Mouse (Mus musculus) hindbrain, embryonic 10.5 days (tissue): ENCODE results near the gene Cmtm6. TPM values are rescaled to one million over a fixed set of nuclear protein-coding genes. Genes with fewer than 3 reads are reported as not detected.
A peak's percentile ranks its signal among the peaks of the same experiment; 100 is the strongest.

Experiments used
- DNase-seq: peaks from one replicate; pipeline ENCODE4 v3.0.0-alpha.2; 2017; ENCODE audit warnings: low spot score
- H3K27ac ChIP-seq: fragments of 300-500 bp; sonication (generic); 2 replicates; pipeline ENCODE4 v1.5.1; 2016; ENCODE audit warnings: mild to moderate bottlenecking, moderate library complexity
- H3K27me3 ChIP-seq: fragments of 300-500 bp; sonication (generic); 2 replicates; pipeline ENCODE4 v1.6.1; 2016; ENCODE audit warnings: mild to moderate bottlenecking; ENCODE audit not compliant: poor library complexity, insufficient read depth, severe bottlenecking
- H3K36me3 ChIP-seq: fragments of 300-500 bp; sonication (generic); 2 replicates; pipeline ENCODE4 v1.6.1; 2016; ENCODE audit warnings: mild to moderate bottlenecking, moderate library complexity
- H3K4me1 ChIP-seq: fragments of 300-500 bp; sonication (generic); replicated peaks from 2 replicates; pipeline ENCODE4 v1.6.1; 2016; ENCODE audit warnings: mild to moderate bottlenecking
- H3K4me3 ChIP-seq: fragments of 300-500 bp; sonication (generic); 2 replicates; pipeline ENCODE4 v1.5.1; 2016; ENCODE audit warnings: mild to moderate bottlenecking, moderate library complexity
- H3K9me3 ChIP-seq: fragments of 300-500 bp; sonication (generic); 2 replicates; pipeline ENCODE4 v1.6.1; 2016; ENCODE audit warnings: mild to moderate bottlenecking, moderate library complexity
- WGBS: fragments of 180-500 bp; shearing (Covaris S2); methylation state at CpG from one replicate; pipeline ENCODE4 v1.1.7; 2016; 5-methylcytosine and 5-hydroxymethylcytosine counted together
- polyA plus RNA-seq: library from polyadenylated mRNA; unstranded; fragments of >200 nt; fragmentation: Nextera tagmentation; extraction: Ambion mirVana; gene quantifications from 2 replicates; pipeline ENCODE4 v1.2.1, GENCODE M21; 2016

Gene Cmtm6
- polyA plus RNA-seq, 1 experiment from 2014 or later: 23.8 TPM

DNA sequence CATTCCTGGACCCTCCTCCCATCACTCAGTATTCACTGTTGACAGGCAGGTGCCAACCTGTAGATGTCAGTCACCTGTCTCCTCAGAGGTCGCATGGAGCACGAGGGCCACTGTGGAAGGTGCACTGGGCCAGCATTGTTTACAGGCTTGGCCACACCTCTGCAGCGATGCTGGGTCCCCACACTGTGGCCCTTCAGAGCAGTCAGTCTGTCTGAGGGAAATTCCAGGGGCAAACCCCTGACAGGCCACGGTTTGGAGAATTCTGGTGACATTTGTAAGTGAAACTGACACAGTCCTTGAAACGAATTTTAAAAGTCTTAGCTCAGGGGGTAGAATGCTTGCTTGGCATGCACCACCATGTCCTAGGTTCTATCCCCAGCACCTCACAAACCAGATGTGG, 29.4 kb downstream of the Cmtm6 start:
- no peaks in the 10 kb centered on the region for H3K27me3 ChIP-seq
- H3K27ac ChIP-seq: no peak overlapping the region
- DNase-seq: no peak
- no peak overlapping the region for H3K4me3 ChIP-seq
- 78% methylated on average over 5 of the region's 5 CpGs for WGBS
- H3K4me1 ChIP-seq: no peaks in the 10 kb centered on the region
- no peaks in the 10 kb centered on the region for H3K9me3 ChIP-seq
- H3K36me3 ChIP-seq: peaks cover 77% of the 10 kb centered on the region

GRCm38 (mm10) chr9:114761848-114762247, 30.9 kb downstream of the Cmtm6 start:
- Histone ChIP-seq H3K4me3 (no peak overlapping the region), H3K36me3 (peaks cover 74% of the 10 kb centered on the region), H3K27me3 (no peaks in the 10 kb centered on the region), H3K9me3 (no peaks in the 10 kb centered on the region), H3K4me1 (peaks cover 3% of the 10 kb centered on the region; the same call in 1 of the 2 replicates), H3K27ac (no peak overlapping the region)
- 73% methylated on average over 11 of the region's 11 CpGs for WGBS
- DNase-seq: no peak

- H3K4me3 ChIP-seq: no peak overlapping the region
- peak; percentile 54 for DNase-seq
- 67% methylated on average over 13 of the region's 13 CpGs for WGBS
- H3K9me3 ChIP-seq: no peaks in the 10 kb centered on the region
- H3K4me1 ChIP-seq: peaks cover 18% of the 10 kb centered on the region
- H3K27ac ChIP-seq: no peak overlapping the region
- peaks cover 61% of the 10 kb centered on the region for H3K36me3 ChIP-seq
- no peaks in the 10 kb centered on the region for H3K27me3 ChIP-seq
Observed at GRCm38 (mm10) chr9:114763341-114763740, 32.4 kb downstream of the Cmtm6 start.

- Histone ChIP-seq H3K4me1 (peaks cover 21% of the 10 kb centered on the region), H3K27me3 (no peaks in the 10 kb centered on the region), H3K4me3 (no peak overlapping the region), H3K27ac (peak overlapping the region; percentile 80), H3K9me3 (peaks cover under 1% of the 10 kb centered on the region; the same call in 1 of the 2 replicates), H3K36me3 (peaks cover 49% of the 10 kb centered on the region)
- no peak for DNase-seq
- 72% methylated on average over 13 of the region's 13 CpGs for WGBS
Observed at GRCm38 (mm10) chr9:114767030-114767429, 36.1 kb downstream of the Cmtm6 start.

DNA sequence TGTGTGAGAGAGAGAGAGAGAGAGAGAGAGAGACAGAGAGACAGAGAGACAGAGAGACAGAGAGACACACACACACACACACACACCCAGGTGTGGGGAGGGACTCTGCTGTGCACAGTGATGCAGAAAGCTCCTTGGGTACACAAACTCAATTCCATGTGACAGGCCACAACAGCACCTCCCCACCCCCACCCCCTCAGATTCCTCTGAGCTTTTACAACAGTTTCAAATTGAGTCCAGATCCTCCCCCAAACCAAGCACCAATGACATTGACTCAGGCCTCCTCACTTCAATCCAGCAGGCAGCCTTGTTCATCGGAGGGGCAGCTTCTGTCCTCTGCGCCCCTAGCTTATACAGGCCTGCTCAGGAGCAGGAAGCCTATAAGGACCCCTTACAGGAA, 36.6 kb downstream of the Cmtm6 start:
- peak; percentile 30 for DNase-seq
- 59% methylated on average over 2 of the region's 2 CpGs for WGBS
- peaks cover 49% of the 10 kb centered on the region for H3K36me3 ChIP-seq
- peak overlapping the region; percentile 80 for H3K27ac ChIP-seq
- H3K4me3 ChIP-seq: no peak overlapping the region
- peaks cover 21% of the 10 kb centered on the region for H3K4me1 ChIP-seq
- H3K27me3 ChIP-seq: no peaks in the 10 kb centered on the region
- peaks cover 4% of the 10 kb centered on the region; the same call in 1 of the 2 replicates for H3K9me3 ChIP-seq

DNA sequence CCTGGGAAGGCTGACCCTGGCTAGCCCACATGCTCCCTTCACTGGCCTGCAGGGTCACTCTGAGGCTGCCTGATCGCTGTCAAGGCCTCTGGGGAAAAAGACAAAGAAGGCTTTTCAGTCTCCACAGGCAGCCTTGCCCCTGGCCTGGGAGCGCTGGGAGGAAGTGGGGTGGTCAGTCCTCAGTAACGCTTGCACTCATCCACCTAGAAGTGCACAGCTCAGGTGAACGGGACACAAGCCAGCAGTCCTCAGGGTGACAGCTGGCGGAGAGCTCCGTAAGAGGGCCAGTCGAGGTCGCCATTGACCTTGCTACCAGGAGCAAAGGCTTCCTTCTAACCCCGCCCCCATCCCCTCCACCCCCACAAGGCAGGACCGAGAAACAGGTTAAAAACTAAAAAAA, 37.1 kb downstream of the Cmtm6 start:
- Histone ChIP-seq H3K27me3 (no peaks in the 10 kb centered on the region), H3K4me3 (no peak overlapping the region), H3K9me3 (peaks cover 4% of the 10 kb centered on the region; the same call in 1 of the 2 replicates), H3K36me3 (peaks cover 49% of the 10 kb centered on the region), H3K27ac (peak overlapping the region; percentile 80), H3K4me1 (peaks cover 21% of the 10 kb centered on the region)
- 44% methylated on average over 10 of the region's 10 CpGs for WGBS
- peak; percentile 43 for DNase-seq

GRCm38 (mm10) chr9:114770224-114770623, 39.3 kb downstream of the Cmtm6 start:
- DNase-seq: no peak
- WGBS: 90% methylated on average over 4 of the region's 4 CpGs

GRCm38 (mm10) chr9:114771565-114771964, 40.6 kb downstream of the Cmtm6 start:
- H3K9me3 ChIP-seq: peaks cover 4% of the 10 kb centered on the region; the same call in 1 of the 2 replicates
- 94% methylated on average over 7 of the region's 7 CpGs for WGBS
- no peak for DNase-seq
- H3K27ac ChIP-seq: no peak overlapping the region
- no peaks in the 10 kb centered on the region for H3K27me3 ChIP-seq
- H3K4me3 ChIP-seq: no peak overlapping the region
- peaks cover 46% of the 10 kb centered on the region for H3K36me3 ChIP-seq
- peaks cover 39% of the 10 kb centered on the region for H3K4me1 ChIP-seq

More at GRCm38 (mm10) chr9:114770224-114770623, 39.3 kb downstream of the Cmtm6 start:
- H3K4me1 ChIP-seq: peaks cover 27% of the 10 kb centered on the region
- no peak overlapping the region for H3K4me3 ChIP-seq
- H3K27ac ChIP-seq: no peak overlapping the region
- H3K9me3 ChIP-seq: peaks cover 4% of the 10 kb centered on the region; the same call in 1 of the 2 replicates
- peaks cover 57% of the 10 kb centered on the region for H3K36me3 ChIP-seq
- no peaks in the 10 kb centered on the region for H3K27me3 ChIP-seq

- no peak for DNase-seq
- Histone ChIP-seq H3K4me1 (peaks cover 24% of the 10 kb centered on the region), H3K27ac (no peak overlapping the region), H3K9me3 (peaks cover 4% of the 10 kb centered on the region; the same call in 1 of the 2 replicates), H3K4me3 (no peak overlapping the region), H3K27me3 (no peaks in the 10 kb centered on the region), H3K36me3 (peaks cover 47% of the 10 kb centered on the region)
- 81% methylated on average over 6 of the region's 6 CpGs for WGBS
Observed at GRCm38 (mm10) chr9:114774629-114775028, 43.7 kb downstream of the Cmtm6 start.

DNA sequence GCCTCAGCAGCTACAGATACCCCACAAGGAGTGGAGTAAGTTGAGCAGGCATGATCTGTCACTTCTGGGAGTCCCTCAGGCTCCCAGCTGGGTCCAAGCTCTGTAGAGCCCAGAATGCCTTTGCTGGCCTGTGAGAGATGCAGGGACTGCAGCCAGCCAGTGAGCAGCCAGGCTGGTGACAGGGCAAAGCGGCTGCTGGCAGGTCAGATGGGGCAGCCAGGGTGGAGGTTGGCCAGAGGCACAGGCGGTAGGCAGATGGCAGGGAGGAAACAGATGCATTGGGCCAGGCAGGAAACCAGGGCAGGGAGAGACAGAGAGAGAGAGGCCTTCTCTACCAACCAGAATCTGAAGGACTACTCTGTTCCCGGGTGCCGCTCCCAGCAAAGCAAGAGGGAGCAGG, 44.4 kb downstream of the Cmtm6 start:
- Histone ChIP-seq H3K36me3 (peaks cover 43% of the 10 kb centered on the region), H3K27ac (no peak overlapping the region), H3K4me3 (no peak overlapping the region), H3K9me3 (peaks cover 4% of the 10 kb centered on the region; the same call in 1 of the 2 replicates), H3K27me3 (no peaks in the 10 kb centered on the region), H3K4me1 (peaks cover 30% of the 10 kb centered on the region)
- no peak for DNase-seq
- 72% methylated on average over 4 of the region's 4 CpGs for WGBS

GRCm38 (mm10) chr9:114776361-114776760, 45.4 kb downstream of the Cmtm6 start:
- no peak for DNase-seq
- H3K9me3 ChIP-seq: peaks cover 4% of the 10 kb centered on the region; the same call in 1 of the 2 replicates
- peaks cover 34% of the 10 kb centered on the region for H3K36me3 ChIP-seq
- no peak overlapping the region for H3K27ac ChIP-seq
- no peak overlapping the region for H3K4me3 ChIP-seq
- 92% methylated on average over 3 of the region's 3 CpGs for WGBS
- H3K4me1 ChIP-seq: peaks cover 41% of the 10 kb centered on the region
- no peaks in the 10 kb centered on the region for H3K27me3 ChIP-seq

DNA sequence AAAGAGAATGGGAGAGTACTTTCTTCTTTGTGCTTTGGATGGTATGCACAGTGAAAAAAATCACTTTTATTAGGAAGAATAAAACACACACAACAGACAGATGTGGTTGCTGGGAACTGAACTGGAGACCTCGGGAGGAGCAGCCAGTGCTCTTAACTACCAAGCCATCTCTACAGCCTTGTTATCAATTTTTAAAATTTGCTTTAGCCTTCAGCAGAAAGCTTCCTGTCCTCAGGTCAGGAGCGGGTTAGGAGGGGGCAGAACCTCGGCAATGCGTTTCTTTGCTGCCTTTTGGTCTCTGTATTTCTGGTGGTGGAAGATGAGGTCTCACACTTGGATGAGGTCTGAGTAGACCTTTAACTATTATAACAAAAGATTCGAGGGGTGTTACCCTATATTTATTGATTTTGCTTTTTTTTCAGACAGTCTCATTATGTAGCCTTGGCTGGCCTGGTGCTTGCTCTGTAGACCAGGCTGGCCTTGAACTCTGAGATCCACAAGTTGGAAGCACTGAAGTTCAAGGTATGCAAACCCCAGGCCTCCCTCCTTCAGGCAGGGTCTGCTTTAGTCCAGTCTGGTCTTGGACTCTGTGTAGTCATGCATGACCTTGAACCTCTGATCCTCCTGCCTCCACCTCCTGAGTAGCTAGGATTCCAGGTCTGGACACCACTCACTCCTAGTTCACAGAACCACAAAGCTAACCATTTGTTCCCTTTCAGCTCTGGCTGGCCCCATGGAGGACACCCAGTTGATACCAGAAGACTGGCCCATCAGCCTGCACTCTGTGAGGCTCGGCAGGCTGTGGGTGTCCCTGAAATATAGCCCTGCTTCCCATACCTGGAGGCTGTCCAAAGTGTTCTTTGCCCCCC, 46.5 kb downstream of the Cmtm6 start:
- Histone ChIP-seq H3K4me1 (peaks cover 48% of the 10 kb centered on the region), H3K27me3 (no peaks in the 10 kb centered on the region), H3K36me3 (peaks cover 24% of the 10 kb centered on the region), H3K27ac (no peak overlapping the region), H3K4me3 (no peak overlapping the region), H3K9me3 (no peaks in the 10 kb centered on the region; the same call in 1 of the 2 replicates)
- 89% methylated on average over 6 of the region's 6 CpGs for WGBS
- no peak for DNase-seq

GRCm38 (mm10) chr9:114778047-114778390, 47.1 kb downstream of the Cmtm6 start:
- 92% methylated on average over 7 of the region's 7 CpGs for WGBS
- Histone ChIP-seq H3K4me1 (peaks cover 48% of the 10 kb centered on the region), H3K27ac (no peak overlapping the region), H3K36me3 (peaks cover 18% of the 10 kb centered on the region), H3K4me3 (no peak overlapping the region), H3K9me3 (no peaks in the 10 kb centered on the region), H3K27me3 (no peaks in the 10 kb centered on the region)
- no peak for DNase-seq
